Mouse (Mus musculus) spleen, postnatal 14 days (tissue): ENCODE results near the gene Tcp11l1.

Experiments
- DNase-seq, 2 experiments: peaks; one replicate each; pipeline ENCODE4 v3.0.0; 2021 to 2022; ENCODE audit warnings: low spot score in 2 of 2

Gene Tcp11l1

GRCm38 (mm10) chr2:104712486-104712809, 479 bp upstream of the Tcp11l1 start:
- DNase-seq, result no peak

GRCm38 (mm10) chr2:104710670-104711370, 1.1 kb downstream of the Tcp11l1 start:
- DNase-seq, result no peak

GRCm38 (mm10) chr2:104709786-104710337, 2.1 kb downstream of the Tcp11l1 start:
- DNase-seq, result no peak

GRCm38 (mm10) chr2:104704355-104704754, 7.6 kb downstream of the Tcp11l1 start:
- DNase-seq, result no peak

GRCm38 (mm10) chr2:104703158-104703557, 8.8 kb downstream of the Tcp11l1 start:
- DNase-seq, result no peak

- no peak for DNase-seq
Observed at GRCm38 (mm10) chr2:104699659-104700058, 12.3 kb downstream of the Tcp11l1 start.

GRCm38 (mm10) chr2:104692551-104692950, 19.4 kb downstream of the Tcp11l1 start:
- no peak for DNase-seq

GRCm38 (mm10) chr2:104690720-104691119, 21.2 kb downstream of the Tcp11l1 start:
- DNase-seq, result no peak

GRCm38 (mm10) chr2:104688724-104689123, 23.2 kb downstream of the Tcp11l1 start:
- no peak for DNase-seq

GRCm38 (mm10) chr2:104688321-104688720, 23.6 kb downstream of the Tcp11l1 start:
- DNase-seq, result no peak

GRCm38 (mm10) chr2:104687261-104687660, 24.7 kb downstream of the Tcp11l1 start:
- DNase-seq, result no peak

GRCm38 (mm10) chr2:104685418-104685817, 26.6 kb downstream of the Tcp11l1 start:
- DNase-seq, result peak; percentile 30 to 62

- DNase-seq, result no peak
Observed at GRCm38 (mm10) chr2:104684771-104685170, 27.2 kb downstream of the Tcp11l1 start.

- DNase-seq, result no peak
Observed at GRCm38 (mm10) chr2:104677326-104677725, 34.6 kb downstream of the Tcp11l1 start.

GRCm38 (mm10) chr2:104671724-104672123, 40.2 kb downstream of the Tcp11l1 start:
- DNase-seq, result no peak

GRCm38 (mm10) chr2:104669122-104669804, 42.7 kb downstream of the Tcp11l1 start:
- no peak for DNase-seq

- no peak for DNase-seq
Observed at GRCm38 (mm10) chr2:104663372-104664100, 48.4 kb downstream of the Tcp11l1 start.

- DNase-seq, result no peak
Observed at GRCm38 (mm10) chr2:104658659-104659058, 53.3 kb downstream of the Tcp11l1 start.

- no peak for DNase-seq
Observed at GRCm38 (mm10) chr2:104615985-104616711, 95.8 kb downstream of the Tcp11l1 start.

GRCm38 (mm10) chr2:104614786-104615185, 97.2 kb downstream of the Tcp11l1 start:
- no peak for DNase-seq
